Mouse (Mus musculus) kidney, embryonic 14.5 days (tissue): ENCODE results near the gene Hmbs. TPM values are rescaled to one million over a fixed set of nuclear protein-coding genes. Genes with fewer than 3 reads are reported as not detected.
"Not testable (repeated sequence)": the region's sequence is repeated elsewhere in the genome, so short reads cannot be mapped to it uniquely, and the experiment has no call there.

Experiments used
- ATAC-seq: fragments of 200-750 bp; cut with Nextera tagmentation; 2 replicates; pipeline ENCODE4 v1.8.0; 2017; ENCODE audit warnings: moderate number of reproducible peaks, mild to moderate bottlenecking, moderate TSS enrichment, moderate library complexity; ENCODE audit not compliant: low FRiP score, low TSS enrichment
- H3K27ac ChIP-seq: fragments of 300-500 bp; sonication (generic); 2 replicates; pipeline ENCODE4 v1.5.1; 2014; ENCODE audit warnings: low read depth, mild to moderate bottlenecking, low read length, moderate library complexity, mixed read lengths
- H3K27me3 ChIP-seq: fragments of 300-500 bp; sonication (generic); 2 replicates; pipeline ENCODE4 v1.6.1; 2014; ENCODE audit warnings: mild to moderate bottlenecking, low read length; ENCODE audit not compliant: control insufficient read depth, insufficient read depth
- H3K36me3 ChIP-seq: fragments of 300-500 bp; sonication (generic); 2 replicates; pipeline ENCODE4 v1.6.1; 2014; ENCODE audit warnings: low read length, mixed read lengths; ENCODE audit not compliant: control insufficient read depth, insufficient read depth
- H3K4me1 ChIP-seq: fragments of 300-500 bp; sonication (generic); 2 replicates; pipeline ENCODE4 v1.6.1; 2014; ENCODE audit warnings: low read length, mixed read lengths; ENCODE audit not compliant: control insufficient read depth, insufficient read depth
- H3K4me2 ChIP-seq: fragments of 300-500 bp; sonication (generic); replicated peaks from 2 replicates; pipeline ENCODE4 v1.6.1; 2014; ENCODE audit warnings: low read depth, mild to moderate bottlenecking, low read length
- H3K4me3 ChIP-seq: fragments of 300-500 bp; sonication (generic); 2 replicates; pipeline ENCODE4 v1.5.1; 2014; ENCODE audit warnings: mild to moderate bottlenecking, low read length
- H3K9ac ChIP-seq: fragments of 300-500 bp; sonication (generic); 2 replicates; pipeline ENCODE4 v1.6.1; 2014; ENCODE audit warnings: low read depth, mild to moderate bottlenecking, low read length, moderate library complexity
- H3K9me3 ChIP-seq: fragments of 300-500 bp; sonication (generic); 2 replicates; pipeline ENCODE4 v1.6.1; 2016; ENCODE audit warnings: low read length; ENCODE audit not compliant: control insufficient read depth
- WGBS: fragments of 180-500 bp; shearing (Covaris S2); extraction: QIAGEN DNeasy Blood & Tissue Kit; methylation state at CpG from one replicate; pipeline ENCODE4 v1.1.7; 2014; 5-methylcytosine and 5-hydroxymethylcytosine counted together
- polyA plus RNA-seq: library from polyadenylated mRNA; unstranded; fragments of >200 nt; fragmentation: Nextera tagmentation; extraction: Ambion mirVana; gene quantifications from 2 replicates; pipeline ENCODE4 v1.2.1, GENCODE M21; 2014

The Hmbs gene
- polyA plus RNA-seq, 1 experiment from 2014 or later, result 136 TPM

GRCm38 (mm10) chr9:44338574-44338973, 5.5 kb downstream of the Hmbs start:
- Histone ChIP-seq H3K4me3 (no peak overlapping the region), H3K4me1 (peaks cover 26% of the 10 kb centered on the region), H3K4me2 (no peak overlapping the region), H3K36me3 (peaks cover 42% of the 10 kb centered on the region; the same call in 1 of the 2 replicates), H3K9me3 (no peaks in the 10 kb centered on the region), H3K27me3 (no peaks in the 10 kb centered on the region), H3K27ac (no peak overlapping the region), H3K9ac (no peak overlapping the region)
- ATAC-seq, result no peak
- 89% methylated on average over 5 of the region's 5 CpGs for WGBS

- Histone ChIP-seq H3K9ac (peak overlapping the region; percentile 37; the same call in 1 of the 2 replicates), H3K4me3 (peak overlapping the region; percentile 66), H3K27ac (no peak overlapping the region), H3K4me2 (peak overlapping the region; percentile 38), H3K9me3 (no peaks in the 10 kb centered on the region), H3K4me1 (peaks cover 20% of the 10 kb centered on the region), H3K27me3 (no peaks in the 10 kb centered on the region), H3K36me3 (peaks cover 51% of the 10 kb centered on the region)
- 67% methylated on average over 9 of the region's 9 CpGs for WGBS
- no peak for ATAC-seq
Observed at GRCm38 (mm10) chr9:44337436-44338169, 6.4 kb downstream of the Hmbs start.

DNA sequence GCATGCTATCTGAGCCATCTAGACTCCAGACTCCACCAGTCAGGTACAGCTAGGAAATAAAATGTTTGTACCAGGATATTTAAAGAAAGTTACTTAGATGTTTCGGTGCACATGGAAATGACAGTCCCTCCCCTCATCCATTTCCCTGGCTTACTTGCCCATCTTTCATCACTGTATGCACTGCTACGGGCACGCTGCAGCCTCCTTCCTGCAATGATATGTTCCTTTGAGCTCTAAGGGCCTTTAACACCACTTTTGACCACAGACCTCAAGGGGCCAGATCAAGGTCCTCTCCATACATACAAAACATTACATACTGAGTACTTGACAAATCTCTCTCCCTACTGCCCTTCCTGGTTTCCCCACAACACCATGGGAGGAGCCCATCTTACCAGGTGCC, 7.1 kb downstream of the Hmbs start:
- Histone ChIP-seq H3K36me3 (peaks cover 56% of the 10 kb centered on the region), H3K9ac (peak overlapping the region; percentile 90), H3K27me3 (no peaks in the 10 kb centered on the region), H3K4me1 (peaks cover 14% of the 10 kb centered on the region), H3K4me3 (peak overlapping the region; percentile 66), H3K27ac (peak overlapping the region; percentile 24; the same call in 1 of the 2 replicates), H3K9me3 (no peaks in the 10 kb centered on the region), H3K4me2 (peak overlapping the region; percentile 38)
- WGBS, result 72% methylated on average over 3 of the region's 3 CpGs
- ATAC-seq, result no peak

GRCm38 (mm10) chr9:44336513-44336912, 7.5 kb downstream of the Hmbs start:
- H3K4me3 ChIP-seq, result peak overlapping the region; percentile 66
- not testable (repeated sequence) for H3K9me3 ChIP-seq, ATAC-seq, H3K27me3 ChIP-seq
- H3K27ac ChIP-seq, result peak overlapping the region; percentile 24; the same call in 1 of the 2 replicates
- H3K9ac ChIP-seq, result peak overlapping the region; percentile 90
- H3K36me3 ChIP-seq, result peaks cover 60% of the 10 kb centered on the region
- 25% methylated on average over 4 of the region's 4 CpGs for WGBS
- peaks cover 14% of the 10 kb centered on the region for H3K4me1 ChIP-seq
- H3K4me2 ChIP-seq, result peak overlapping the region; percentile 38

- H3K36me3 ChIP-seq, result peaks cover 64% of the 10 kb centered on the region
- H3K27me3 ChIP-seq, result no peaks in the 10 kb centered on the region
- H3K4me1 ChIP-seq, result peaks cover 14% of the 10 kb centered on the region
- H3K9ac ChIP-seq, result peak overlapping the region; percentile 90
- H3K27ac ChIP-seq, result no peak overlapping the region
- H3K4me2 ChIP-seq, result peak overlapping the region; percentile 38
- H3K9me3 ChIP-seq, result no peaks in the 10 kb centered on the region
- H3K4me3 ChIP-seq, result peak overlapping the region; percentile 66
- ATAC-seq, result no peak
- 3% methylated on average over 5 of the region's 5 CpGs for WGBS
Observed at GRCm38 (mm10) chr9:44336093-44336406, 8.0 kb downstream of the Hmbs start.

DNA sequence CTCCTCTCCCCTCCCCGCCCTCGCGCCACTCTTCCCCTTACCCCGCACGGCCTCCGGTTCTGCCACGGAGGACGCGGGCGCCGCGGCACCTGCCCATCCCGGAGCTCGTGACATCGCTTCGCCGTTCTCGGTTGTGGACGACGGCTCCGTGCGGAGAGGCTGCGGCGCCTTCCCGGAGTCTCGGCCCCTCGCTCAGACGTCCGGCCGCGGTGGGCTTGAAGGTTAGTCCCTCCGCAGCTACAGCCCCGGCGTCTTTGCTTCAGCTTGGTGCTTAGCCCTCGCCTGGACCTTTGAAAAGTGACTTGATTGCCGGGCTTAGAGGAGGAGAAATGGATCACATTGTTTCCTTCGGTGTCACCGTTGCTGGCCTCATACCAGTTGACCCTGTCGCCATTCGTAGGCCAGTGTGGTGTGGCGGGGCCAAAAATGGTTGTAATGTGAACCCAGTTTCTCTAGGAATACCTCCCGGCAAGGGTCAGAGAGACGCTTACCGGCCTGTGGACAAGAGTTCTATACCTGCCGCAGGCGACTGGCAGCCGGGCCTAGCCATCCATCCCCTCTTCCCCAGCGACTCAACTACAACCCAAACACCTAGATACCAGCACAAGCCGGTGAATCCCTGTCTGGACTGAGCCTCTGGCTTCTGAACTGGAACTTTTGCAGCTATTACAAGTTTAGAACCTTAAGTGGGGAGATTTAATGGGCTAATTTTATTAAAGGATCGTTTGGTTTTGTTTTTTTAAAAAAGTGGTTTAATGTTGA, 8.5 kb downstream of the Hmbs start:
- 0% methylated on average over 48 of the region's 50 CpGs for WGBS
- Histone ChIP-seq H3K36me3 (peaks cover 64% of the 10 kb centered on the region), H3K27ac (peak overlapping the region; percentile 88), H3K4me3 (peak overlapping the region; percentile 66), H3K4me1 (peaks cover 14% of the 10 kb centered on the region), H3K4me2 (peak overlapping the region; percentile 38), H3K27me3 (no peaks in the 10 kb centered on the region), H3K9ac (peak overlapping the region; percentile 90), H3K9me3 (no peaks in the 10 kb centered on the region)
- peak; percentile 8 for ATAC-seq

GRCm38 (mm10) chr9:44334396-44335330, 9.4 kb downstream of the Hmbs start, which contains the start of gene H2afx:
TSS of gene H2afx (plus strand) at chr9:44334694.
- H3K4me2 ChIP-seq, result peak within 1 kb of the TSS; percentile 38
- under 1% methylated on average over 86 of the region's 91 CpGs for WGBS
- H3K27me3 ChIP-seq, result no peaks in the 10 kb centered on the region
- H3K9me3 ChIP-seq, result no peaks in the 10 kb centered on the region
- H3K4me1 ChIP-seq, result peaks cover 14% of the 10 kb centered on the region
- ATAC-seq, result peak; percentile 95
- peak within 1 kb of the TSS; percentile 88 for H3K27ac ChIP-seq
- H3K4me3 ChIP-seq, result peak within 1 kb of the TSS; percentile 66
- peak within 1 kb of the TSS; percentile 90 for H3K9ac ChIP-seq
- H3K36me3 ChIP-seq, result peaks cover 66% of the 10 kb centered on the region

DNA sequence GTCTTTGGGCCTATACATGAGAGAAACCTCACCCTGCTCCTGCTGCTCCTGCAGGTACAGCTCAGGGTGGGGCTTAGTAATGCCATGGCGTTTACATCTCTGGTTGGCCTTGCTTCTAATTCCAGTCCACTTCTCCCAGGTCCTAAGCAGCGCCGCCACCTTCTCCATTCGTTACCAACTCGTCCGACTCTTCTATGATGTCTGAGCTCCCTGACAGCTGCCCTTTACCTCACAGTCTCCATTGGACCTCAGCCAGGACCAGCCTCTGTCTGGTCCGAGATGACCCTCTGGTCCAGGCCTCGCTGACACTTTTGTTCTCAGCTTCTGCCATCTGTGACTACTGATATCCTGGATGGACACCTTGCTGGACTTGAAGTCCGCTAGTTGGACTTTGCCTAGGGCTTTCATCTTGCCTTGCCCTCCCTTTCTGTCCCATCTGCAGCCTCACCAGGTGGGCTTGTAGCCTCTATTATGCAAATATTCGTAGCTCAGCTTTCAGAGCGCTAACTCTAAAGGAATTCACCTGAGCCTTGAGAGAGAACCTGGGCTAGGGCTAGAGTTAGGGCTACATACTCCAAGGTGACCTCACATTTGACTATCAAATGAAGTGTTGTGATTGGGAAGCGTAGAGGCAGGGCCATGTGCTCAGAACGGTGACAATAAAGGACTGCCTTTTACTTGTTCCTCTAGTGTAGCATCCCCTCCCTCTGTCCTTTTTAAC, 10.9 kb downstream of the Hmbs start:
- no peak overlapping the region for H3K27ac ChIP-seq
- no peak overlapping the region for H3K4me2 ChIP-seq
- no peak overlapping the region for H3K9ac ChIP-seq
- H3K36me3 ChIP-seq, result peaks cover 63% of the 10 kb centered on the region
- no peaks in the 10 kb centered on the region for H3K27me3 ChIP-seq
- peaks cover 15% of the 10 kb centered on the region for H3K4me1 ChIP-seq
- WGBS, result 96% methylated on average over 13 of the region's 13 CpGs
- H3K4me3 ChIP-seq, result no peak overlapping the region
- H3K9me3 ChIP-seq, result no peaks in the 10 kb centered on the region
- ATAC-seq, result no peak
